Mouse (Mus musculus) CH12.LX (cell line): ENCODE measurements around the gene Frat1. TPM values are rescaled to one million over a fixed set of nuclear protein-coding genes. Genes with fewer than 3 reads are reported as not detected.

Experiments
- DNase-seq: peaks from one replicate; pipeline ENCODE4 v3.0.0-alpha.2; 2013; ENCODE audit errors: extremely low read depth
- H3K27ac ChIP-seq: 2 replicates; pipeline ENCODE4 v1.5.1; 2012; ENCODE audit warnings: low read depth, mild to moderate bottlenecking, control low read depth, moderate library complexity; ENCODE audit not compliant: insufficient read depth
- H3K27me3 ChIP-seq: replicated peaks from 2 replicates; pipeline ENCODE3; 2012; ENCODE audit warnings: inconsistent platforms
- H3K36me3 ChIP-seq, 2 experiments: replicated peaks in 1 of 2; 2 replicates each; pipeline versions ENCODE3 to v1.6.1; 2012; ENCODE audit warnings: inconsistent platforms in 1 of 2, low read length in 1 of 2, mild to moderate bottlenecking in 1 of 2, mixed read lengths in 1 of 2, moderate library complexity in 1 of 2; ENCODE audit not compliant: control insufficient read depth in 1 of 2, insufficient read depth in 1 of 2
- H3K4me1 ChIP-seq, 2 experiments: 2 replicates each; pipeline ENCODE4 v1.6.1; 2012; ENCODE audit warnings: inconsistent platforms in 1 of 2, moderate library complexity in 1 of 2; ENCODE audit not compliant: insufficient read depth in 2 of 2, control insufficient read depth in 1 of 2
- H3K4me2 ChIP-seq: 2 replicates; pipeline ENCODE4 v1.6.1; 2012; ENCODE audit warnings: low read depth, mild to moderate bottlenecking, control low read depth; ENCODE audit not compliant: poor library complexity, insufficient read depth, severe bottlenecking
- H3K4me3 ChIP-seq, 3 experiments: fragments of 150-350 bp in 1 of 3; sonication (generic) in 1 of 3; replicated peaks in 1 of 3; 2 replicates each; pipeline versions ENCODE3 to v1.5.1; 2011 to 2012; ENCODE audit warnings: low read depth in 2 of 3, low read length in 2 of 3, mild to moderate bottlenecking in 2 of 3, moderate library complexity in 2 of 3, control low read depth in 1 of 3, improper control_type of control experiment in 1 of 3, inconsistent platforms in 1 of 3, mixed read lengths in 1 of 3; ENCODE audit not compliant: poor library complexity in 1 of 3
- H3K79me2 ChIP-seq: replicated peaks from 2 replicates; pipeline ENCODE4 v1.6.1; 2012; ENCODE audit warnings: mild to moderate bottlenecking, moderate library complexity; ENCODE audit not compliant: control insufficient read depth, poor library complexity, insufficient read depth, severe bottlenecking; ENCODE audit errors: extremely low read depth
- H3K9ac ChIP-seq: 2 replicates; pipeline ENCODE4 v1.6.1; 2012; ENCODE audit warnings: low read depth, mild to moderate bottlenecking, control low read depth, moderate library complexity; ENCODE audit not compliant: insufficient read depth
- H3K9me3 ChIP-seq: replicated peaks from 2 replicates; pipeline ENCODE3; 2012; ENCODE audit warnings: low read length, inconsistent platforms, mixed read lengths
- GABPA ChIP-seq: IDR thresholded peaks from 2 replicates; pipeline ENCODE4 v1.6.1; 2012; ENCODE audit warnings: low read depth, low read length, improper control_type of control experiment, inconsistent platforms; ENCODE audit not compliant: insufficient replicate concordance
- JUN ChIP-seq: IDR thresholded peaks from 2 replicates; pipeline ENCODE4 v1.6.1; 2011; ENCODE audit warnings: low read depth, mild to moderate bottlenecking, low read length, improper control_type of control experiment, moderate library complexity; ENCODE audit not compliant: insufficient read depth
- MAFK ChIP-seq: IDR thresholded peaks from 2 replicates; pipeline ENCODE4 v1.6.1; 2011; ENCODE audit warnings: low read length, improper control_type of control experiment; ENCODE audit not compliant: insufficient replicate concordance
- MAX ChIP-seq: IDR thresholded peaks from 2 replicates; pipeline ENCODE4 v1.6.1; 2011; ENCODE audit warnings: low read length, improper control_type of control experiment
- MYC ChIP-seq: IDR thresholded peaks from 2 replicates; pipeline ENCODE4 v1.6.1; 2011; ENCODE audit warnings: low read depth, mild to moderate bottlenecking, improper control_type of control experiment, low read length
- PAX5 ChIP-seq: IDR thresholded peaks from 2 replicates; pipeline ENCODE4 v1.6.1; 2012; ENCODE audit warnings: low read length, inconsistent platforms, mixed read lengths
- POLR2A ChIP-seq: IDR thresholded peaks from 2 replicates; pipeline ENCODE4 v1.6.1; 2011; ENCODE audit warnings: low read depth, mild to moderate bottlenecking, improper control_type of control experiment, low read length
- SMC3 ChIP-seq: IDR thresholded peaks from 2 replicates; pipeline ENCODE4 v1.6.1; 2011; ENCODE audit warnings: low read depth, low read length, improper control_type of control experiment
- TCF12 ChIP-seq: IDR thresholded peaks from 2 replicates; pipeline ENCODE4 v1.6.1; 2014; ENCODE audit warnings: low read depth, mild to moderate bottlenecking, inconsistent platforms, low read length, improper control_type of control experiment
- ZC3H11A ChIP-seq: IDR thresholded peaks from 2 replicates; pipeline ENCODE4 v1.6.1; 2012; ENCODE audit warnings: low read depth, mild to moderate bottlenecking, inconsistent platforms, low read length, improper control_type of control experiment
- ZNF384 ChIP-seq: IDR thresholded peaks from 2 replicates; pipeline ENCODE4 v1.6.1; 2012; ENCODE audit warnings: low read depth, low read length, improper control_type of control experiment, inconsistent platforms
- dilution Hi-C: fragments of 300-500 bp; cut with MboI; formaldehyde crosslinking; loops from 2 replicates; pipeline ENCODE4 v1.14.3; 2020; ENCODE audit warnings: low sequenced_read_pairs; ENCODE audit not compliant: extremely low pct_unique_long_range_greater_than_20kb, extremely low pct_ligation_motif_present
- in situ Hi-C: fragments of 300-500 bp; cut with MboI; formaldehyde crosslinking; loops from 3 replicates; pipeline ENCODE4 v1.14.3; 2019; ENCODE audit warnings: low sequenced_read_pairs, low pct_ligation_motif_present, low pct_unique_long_range_greater_than_20kb, mixed read lengths
- polyA plus RNA-seq: library from polyadenylated mRNA; unstranded; fragments of >175 nt; gene quantifications from 2 replicates; pipeline ENCODE4 v1.2.1, GENCODE M21; 2012; ENCODE audit warnings: low read depth; ENCODE audit not compliant: insufficient read length
- total RNA-seq, 2 experiments: library from RNA; depleted of rRNA; stranded (reverse); fragments of 300-350 nt in 1 of 2; fragments of >200 nt in 1 of 2; gene quantifications; 2 replicates each; pipeline ENCODE4 v1.2.3; 2012 to 2014

Frat1 gene
- total and polyA plus RNA-seq, 3 experiments = 0.64 to 2.0 (median 0.70) TPM

- no peak overlapping the region; the same call in 1 of the 2 replicates for H3K27ac ChIP-seq
- peak overlapping the region; percentile 76 for H3K4me2 ChIP-seq
- peaks cover 3 to 8% of the 10 kb centered on the region in 2 experiments; a peak in 2 of 4 replicates for H3K4me1 ChIP-seq
- peak overlapping the region; percentile 39 for H3K9ac ChIP-seq
- H3K79me2 ChIP-seq = no peaks in the 10 kb centered on the region
- in situ Hi-C loops (no loop called here), dilution Hi-C loops (no loop called here)
- no peak for DNase-seq
- no peaks in the 10 kb centered on the region for H3K36me3 ChIP-seq
- H3K9me3 ChIP-seq = peaks cover 8% of the 10 kb centered on the region
- TF ChIP-seq PAX5 = no peak
- no peak for TF ChIP-seq SMC3
- 0 out of 2 replicates have a peak, but pooled peaks have one; percentile 1 for TF ChIP-seq MAX
- TF ChIP-seq POLR2A = no peak
- TF ChIP-seq TCF12 = no peak
- H3K27me3 ChIP-seq = peaks cover 48% of the 10 kb centered on the region
- H3K4me3 ChIP-seq = peak overlapping the region; percentile 59 to 77 (median 63)
Measured at GRCm38 (mm10) chr19:41830106-41831031, 599 bp downstream of the Frat1 start.

GRCm38 (mm10) chr19:41831101-41831570 lies 1.4 kb downstream of the Frat1 start:
- no peak overlapping the region for H3K27ac ChIP-seq
- no peak overlapping the region for H3K4me3 ChIP-seq
- H3K4me2 ChIP-seq = peak overlapping the region; percentile 76
- TF ChIP-seq ZC3H11A = no peak
- no peak for TF ChIP-seq MYC
- peak; percentile 65 for TF ChIP-seq ZNF384
- no peak for TF ChIP-seq MAFK
- TF ChIP-seq JUN = no peak
- no peak for TF ChIP-seq GABPA
- TF ChIP-seq, all 38 proteins: peak for 1
- Histone ChIP-seq H3K27me3 (peaks cover 55% of the 10 kb centered on the region), H3K9ac (no peak overlapping the region), H3K36me3 (no peaks in the 10 kb centered on the region), H3K9me3 (peaks cover 8% of the 10 kb centered on the region), H3K79me2 (no peaks in the 10 kb centered on the region), H3K4me1 (peaks cover 3 to 8% of the 10 kb centered on the region in 2 experiments; a peak in 2 of 4 replicates)
- DNase-seq = no peak
- in situ Hi-C loops = no loop called here
- dilution Hi-C loops = no loop called here
